Mouse (Mus musculus): ENCODE data around the gene Treml4. TPM values are rescaled to one million over a fixed set of nuclear protein-coding genes. Genes with fewer than 3 reads are reported as not detected.

Gene Treml4
- polyA plus RNA-seq, 1 experiment from 2014 or later: not detected

DNA sequence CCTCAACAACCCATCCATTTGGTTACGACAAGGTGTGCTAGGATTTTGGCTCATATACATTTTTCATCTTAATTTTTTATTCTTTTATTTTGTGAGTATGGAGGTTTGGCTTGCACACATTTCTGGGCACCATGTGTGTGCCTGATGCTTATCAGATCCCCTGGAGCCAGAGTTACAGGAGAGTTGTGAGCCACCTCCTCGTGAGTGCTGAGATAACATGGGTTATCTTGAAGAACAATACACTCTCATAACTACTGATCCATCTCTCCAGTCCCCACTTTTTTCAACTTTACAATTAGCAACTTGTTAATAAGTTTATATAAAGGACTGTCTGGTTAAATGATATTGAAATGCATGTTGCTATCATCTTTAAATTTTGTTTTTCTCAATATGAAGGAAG is 57.2 kb downstream of the Treml4 start:
- ATAC-seq (replicated peaks; ENCODE audit: insufficient number of reproducible peaks, low FRiP score, low TSS enrichment, low read depth) (no peak), DNase-seq (ENCODE audit: low spot score) (no peak)
- Histone ChIP-seq H3K4me1 (ENCODE audit: control insufficient read depth, insufficient read depth, low read length) (no peaks in the 10 kb centered on the region), H3K27ac (replicated peaks; ENCODE audit: low read depth, low read length) (no peak overlapping the region), H3K4me3 (ENCODE audit: low read depth, low read length) (no peak overlapping the region), H3K36me3 (replicated peaks; ENCODE audit: control insufficient read depth, insufficient read depth, low read depth, low read length) (no peaks in the 10 kb centered on the region), H3K9ac (replicated peaks; ENCODE audit: low read length) (no peak overlapping the region), H3K27me3 (ENCODE audit: control insufficient read depth, insufficient read depth, low read length) (no peaks in the 10 kb centered on the region), H3K9me3 (replicated peaks; ENCODE audit: control insufficient read depth, low read length) (no peaks in the 10 kb centered on the region), H3K4me2 (ENCODE audit: low read depth, low read length) (no peak overlapping the region)
- 78% methylated on average over 2 of the region's 2 CpGs for WGBS

GRCm38 (mm10) chr17:48323236-48323635 is 59.1 kb downstream of the Treml4 start:
- no peaks in the 10 kb centered on the region for H3K36me3 ChIP-seq (replicated peaks; ENCODE audit: control insufficient read depth, insufficient read depth, low read depth, low read length)
- H3K9me3 ChIP-seq (replicated peaks; ENCODE audit: control insufficient read depth, low read length): no peaks in the 10 kb centered on the region
- DNase-seq (ENCODE audit: low spot score) (no peak), ATAC-seq (replicated peaks; ENCODE audit: insufficient number of reproducible peaks, low FRiP score, low TSS enrichment, low read depth) (no peak)
- no peak overlapping the region for H3K9ac ChIP-seq (replicated peaks; ENCODE audit: low read length)
- H3K4me1 ChIP-seq (ENCODE audit: control insufficient read depth, insufficient read depth, low read length): no peaks in the 10 kb centered on the region
- no peak overlapping the region for H3K27ac ChIP-seq (replicated peaks; ENCODE audit: low read depth, low read length)
- no peaks in the 10 kb centered on the region for H3K27me3 ChIP-seq (ENCODE audit: control insufficient read depth, insufficient read depth, low read length)
- 62% methylated on average over 3 of the region's 3 CpGs for WGBS
- no peak overlapping the region for H3K4me2 ChIP-seq (ENCODE audit: low read depth, low read length)
- H3K4me3 ChIP-seq (ENCODE audit: low read depth, low read length): no peak overlapping the region

GRCm38 (mm10) chr17:48324258-48324657 is 60.2 kb downstream of the Treml4 start:
- Histone ChIP-seq H3K27ac (replicated peaks; ENCODE audit: low read depth, low read length) (no peak overlapping the region), H3K36me3 (replicated peaks; ENCODE audit: control insufficient read depth, insufficient read depth, low read depth, low read length) (no peaks in the 10 kb centered on the region), H3K4me1 (ENCODE audit: control insufficient read depth, insufficient read depth, low read length) (no peaks in the 10 kb centered on the region), H3K4me2 (ENCODE audit: low read depth, low read length) (no peak overlapping the region), H3K9me3 (replicated peaks; ENCODE audit: control insufficient read depth, low read length) (no peaks in the 10 kb centered on the region), H3K4me3 (ENCODE audit: low read depth, low read length) (no peak overlapping the region), H3K9ac (replicated peaks; ENCODE audit: low read length) (no peak overlapping the region), H3K27me3 (ENCODE audit: control insufficient read depth, insufficient read depth, low read length) (no peaks in the 10 kb centered on the region)
- no peak for DNase-seq (ENCODE audit: low spot score)
- ATAC-seq (replicated peaks; ENCODE audit: insufficient number of reproducible peaks, low FRiP score, low TSS enrichment, low read depth): no peak
- WGBS: 75% methylated on average over 5 of the region's 5 CpGs

Other genes with a start within 250 kb of the Treml4 start
- not detected in 2 replicates for gene 1700122O11Rik, start 226.0 kb upstream of the Treml4 start, polyA plus RNA-seq (2014; fragmentation: Nextera tagmentation; extraction: Ambion mirVana)
- not detected in 2 replicates for gene 1700067P10Rik, start 175.0 kb upstream of the Treml4 start, polyA plus RNA-seq (2014; fragmentation: Nextera tagmentation; extraction: Ambion mirVana)
- gene 9830107B12Rik, start 118.0 kb upstream of the Treml4 start, polyA plus RNA-seq (2014; fragmentation: Nextera tagmentation; extraction: Ambion mirVana): not detected in 2 replicates
- gene A530064D06Rik, start 97.0 kb upstream of the Treml4 start, polyA plus RNA-seq (2014; fragmentation: Nextera tagmentation; extraction: Ambion mirVana): 0.24 TPM in 1 of 2 replicates, not detected in the other
- gene Trem1, start 31.5 kb upstream of the Treml4 start, polyA plus RNA-seq (2014; fragmentation: Nextera tagmentation; extraction: Ambion mirVana): 0.07 and 0.11 TPM in 2 replicates
- 0.21 TPM in 1 of 2 replicates, not detected in the other for gene Trem3, start 16.5 kb upstream of the Treml4 start, polyA plus RNA-seq (2014; fragmentation: Nextera tagmentation; extraction: Ambion mirVana)
- 0.10 and 0.15 TPM in 2 replicates for gene Treml2, start 35.2 kb downstream of the Treml4 start, polyA plus RNA-seq (2014; fragmentation: Nextera tagmentation; extraction: Ambion mirVana)
- gene B430306N03Rik, start 51.8 kb downstream of the Treml4 start, polyA plus RNA-seq (2014; fragmentation: Nextera tagmentation; extraction: Ambion mirVana): not detected in 2 replicates
- gene Trem2, start 82.1 kb downstream of the Treml4 start, polyA plus RNA-seq (2014; fragmentation: Nextera tagmentation; extraction: Ambion mirVana): 1.9 and 2.6 TPM in 2 replicates
- 2.5 and 3.0 TPM in 2 replicates for gene Treml1, start 95.6 kb downstream of the Treml4 start, polyA plus RNA-seq (2014; fragmentation: Nextera tagmentation; extraction: Ambion mirVana)
- 23.0 and 26.5 TPM in 2 replicates for gene Nfya, start 145.6 kb downstream of the Treml4 start, polyA plus RNA-seq (2014; fragmentation: Nextera tagmentation; extraction: Ambion mirVana)
- 76.5 and 79.7 TPM in 2 replicates for gene Oard1, start 145.7 kb downstream of the Treml4 start, polyA plus RNA-seq (2014; fragmentation: Nextera tagmentation; extraction: Ambion mirVana)
- 1.2 and 2.0 TPM in 2 replicates for gene Apobec2, start 168.6 kb downstream of the Treml4 start, polyA plus RNA-seq (2014; fragmentation: Nextera tagmentation; extraction: Ambion mirVana)
- 0.28 and 0.52 TPM in 2 replicates for gene Tspo2, start 187.2 kb downstream of the Treml4 start, polyA plus RNA-seq (2014; fragmentation: Nextera tagmentation; extraction: Ambion mirVana)
- 0.26 and 0.34 TPM in 2 replicates for gene Unc5cl, start 190.6 kb downstream of the Treml4 start, polyA plus RNA-seq (2014; fragmentation: Nextera tagmentation; extraction: Ambion mirVana)